Mouse (Mus musculus): ENCODE measurements around the gene Gm26657. TPM values are rescaled to one million over a fixed set of nuclear protein-coding genes. Genes with fewer than 3 reads are reported as not detected.

Gene Gm26657
- total and polyA plus RNA-seq, 2 experiments from 2014 or later, result not detected

DNA sequence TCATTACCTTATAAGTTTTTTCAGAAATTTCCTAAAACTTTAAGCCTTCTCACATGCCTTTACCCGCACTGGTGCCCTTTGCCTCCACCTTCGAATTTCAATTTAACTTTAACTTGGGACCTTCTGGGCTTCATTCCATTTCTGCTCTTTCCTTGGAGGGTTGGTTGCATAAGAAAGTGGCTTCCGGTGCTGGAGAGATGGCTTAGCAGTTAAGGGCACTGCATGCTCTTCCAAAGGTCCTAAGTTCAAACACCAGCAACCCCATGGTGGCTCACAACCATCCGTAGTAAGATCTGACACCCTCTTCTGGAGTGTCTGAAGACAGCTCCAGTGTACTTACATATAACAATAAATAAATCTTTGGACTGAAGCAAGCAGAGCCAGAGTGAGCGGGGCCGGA, 16.6 kb upstream of the Gm26657 start:
- H3K4me3 ChIP-seq (ENCODE audit: low read depth, low read length), result no peak overlapping the region
- no peak for TF ChIP-seq CTCF (IDR thresholded peaks at IDR 0.05)
- no peaks in the 10 kb centered on the region for H3K4me1 ChIP-seq (ENCODE audit: insufficient read depth, low read length)
- no peak overlapping the region for H3K27ac ChIP-seq (ENCODE audit: low read depth, low read length)
- WGBS, result 90% methylated on average over 6 of the region's 6 CpGs
- no peaks in the 10 kb centered on the region for H3K36me3 ChIP-seq (ENCODE audit: insufficient read depth, low read length)
- no peak overlapping the region for H3K9ac ChIP-seq (replicated peaks; ENCODE audit: low read length, poor library complexity, severe bottlenecking)
- ATAC-seq (ENCODE audit: low FRiP score) (no peak), DNase-seq (ENCODE audit: low spot score) (no peak)
- H3K9me3 ChIP-seq (ENCODE audit: low read length), result peaks cover 5% of the 10 kb centered on the region; the same call in 1 of the 2 replicates
- no peaks in the 10 kb centered on the region for H3K27me3 ChIP-seq (ENCODE audit: insufficient read depth, low read length)
- no peak overlapping the region for H3K4me2 ChIP-seq (ENCODE audit: low read depth, low read length, poor library complexity, severe bottlenecking)

DNA sequence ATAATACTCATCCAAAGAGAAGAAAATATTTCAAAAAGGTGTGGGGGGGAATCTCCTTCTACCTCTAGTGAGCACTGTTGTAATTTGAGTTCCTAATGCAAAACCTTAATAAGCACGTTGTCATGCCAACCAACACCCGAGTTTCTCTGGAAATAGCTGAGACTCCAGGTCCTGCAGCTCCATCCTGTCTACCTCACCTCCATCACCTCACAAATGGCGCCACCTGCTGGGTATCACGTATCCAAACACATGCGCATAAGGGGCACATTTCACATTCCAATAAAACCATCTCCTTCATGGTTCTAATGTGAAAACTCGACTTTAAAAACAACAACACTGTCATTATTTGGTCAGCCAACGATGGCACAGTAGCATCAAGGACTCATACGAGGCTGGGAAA, 14.0 kb upstream of the Gm26657 start:
- H3K27me3 ChIP-seq (ENCODE audit: insufficient read depth, low read length), result no peaks in the 10 kb centered on the region
- DNase-seq (ENCODE audit: low spot score) (peak; percentile 21), ATAC-seq (ENCODE audit: low FRiP score) (0 out of 2 replicates have a peak, but pooled peaks have one; percentile 58)
- H3K36me3 ChIP-seq (ENCODE audit: insufficient read depth, low read length), result no peaks in the 10 kb centered on the region
- TF ChIP-seq CTCF (IDR thresholded peaks at IDR 0.05), result peak; percentile 63
- no peaks in the 10 kb centered on the region for H3K4me1 ChIP-seq (ENCODE audit: insufficient read depth, low read length)
- 58% methylated on average over 8 of the region's 8 CpGs for WGBS
- H3K27ac ChIP-seq (ENCODE audit: low read depth, low read length), result no peak overlapping the region
- no peak overlapping the region for H3K4me3 ChIP-seq (ENCODE audit: low read depth, low read length)
- no peak overlapping the region for H3K9ac ChIP-seq (replicated peaks; ENCODE audit: low read length, poor library complexity, severe bottlenecking)
- peaks cover 5% of the 10 kb centered on the region; the same call in 1 of the 2 replicates for H3K9me3 ChIP-seq (ENCODE audit: low read length)
- no peak overlapping the region for H3K4me2 ChIP-seq (ENCODE audit: low read depth, low read length, poor library complexity, severe bottlenecking)

DNA sequence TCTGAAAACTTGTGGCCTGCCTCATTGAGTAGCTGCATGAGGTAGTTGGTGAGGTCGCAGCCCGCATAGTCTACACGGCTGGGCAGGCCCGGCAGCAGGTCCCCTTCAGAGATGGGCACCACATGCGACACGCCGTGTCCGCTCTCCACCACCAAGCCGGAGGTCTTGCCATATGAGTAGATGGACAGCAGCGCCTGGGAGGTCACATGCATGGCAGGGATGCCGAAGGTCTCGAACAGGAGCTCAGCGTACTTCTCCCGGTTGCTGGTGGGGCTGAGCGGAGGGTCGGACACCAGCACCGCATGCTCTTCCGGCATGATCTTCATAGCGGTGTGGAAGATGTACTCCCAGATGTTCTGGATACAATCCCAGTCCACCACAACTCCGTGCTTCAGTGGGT, 741 bp downstream of the Gm26657 start:
- Histone ChIP-seq H3K36me3 (ENCODE audit: insufficient read depth, low read length) (peaks cover 9% of the 10 kb centered on the region; the same call in 1 of the 2 replicates), H3K4me1 (ENCODE audit: insufficient read depth, low read length) (no peaks in the 10 kb centered on the region), H3K4me3 (ENCODE audit: low read depth, low read length) (no peak overlapping the region), H3K9me3 (ENCODE audit: low read length) (no peaks in the 10 kb centered on the region), H3K4me2 (ENCODE audit: low read depth, low read length, poor library complexity, severe bottlenecking) (no peak overlapping the region), H3K9ac (replicated peaks; ENCODE audit: low read length, poor library complexity, severe bottlenecking) (no peak overlapping the region), H3K27me3 (ENCODE audit: insufficient read depth, low read length) (no peaks in the 10 kb centered on the region), H3K27ac (ENCODE audit: low read depth, low read length) (no peak overlapping the region)
- ATAC-seq (ENCODE audit: low FRiP score), result no peak
- TF ChIP-seq CTCF (IDR thresholded peaks at IDR 0.05), result no peak
- WGBS, result 96% methylated on average over 20 of the region's 20 CpGs
- DNase-seq (ENCODE audit: low spot score), result no peak

DNA sequence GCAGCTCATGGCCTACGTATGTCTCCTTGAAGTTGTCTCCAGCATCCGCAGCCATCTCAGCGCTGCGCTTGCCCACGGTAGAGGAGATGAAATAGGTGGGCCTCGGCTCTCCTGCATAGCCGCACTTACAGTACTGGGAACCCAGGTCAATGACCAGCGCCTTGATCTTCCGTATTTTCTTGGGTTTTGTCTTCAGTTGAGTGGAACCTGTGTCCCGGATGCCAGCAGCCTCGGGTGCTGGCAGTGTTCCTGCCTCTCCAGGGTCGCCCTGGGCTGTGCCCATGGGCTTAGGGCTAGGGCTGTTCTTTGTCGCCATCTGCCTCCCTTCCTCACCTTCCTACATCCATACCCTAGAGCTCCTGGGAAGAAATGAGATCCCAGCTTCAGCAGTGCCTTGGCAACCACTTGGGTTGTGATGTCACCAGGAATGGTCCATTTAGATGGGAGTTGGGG, 1.2 kb downstream of the Gm26657 start, which contains the start of gene Actl7b:
TSS of gene Actl7b (minus strand) at position 403 of the 453 bp plus-strand sequence.
- DNase-seq (ENCODE audit: low spot score), result no peak
- H3K27me3 ChIP-seq (ENCODE audit: insufficient read depth, low read length), result no peaks in the 10 kb centered on the region
- no peak for TF ChIP-seq CTCF (IDR thresholded peaks at IDR 0.05)
- no peak for ATAC-seq (ENCODE audit: low FRiP score)
- H3K4me2 ChIP-seq (ENCODE audit: low read depth, low read length, poor library complexity, severe bottlenecking), result no peak within 1 kb of the TSS
- H3K4me1 ChIP-seq (ENCODE audit: insufficient read depth, low read length), result no peaks in the 10 kb centered on the region
- H3K36me3 ChIP-seq (ENCODE audit: insufficient read depth, low read length), result peaks cover 12% of the 10 kb centered on the region; the same call in 1 of the 2 replicates
- no peaks in the 10 kb centered on the region for H3K9me3 ChIP-seq (ENCODE audit: low read length)
- 97% methylated on average over 13 of the region's 13 CpGs for WGBS
- no peak within 1 kb of the TSS for H3K4me3 ChIP-seq (ENCODE audit: low read depth, low read length)
- H3K9ac ChIP-seq (replicated peaks; ENCODE audit: low read length, poor library complexity, severe bottlenecking), result no peak within 1 kb of the TSS
- no peak within 1 kb of the TSS for H3K27ac ChIP-seq (ENCODE audit: low read depth, low read length)

DNA sequence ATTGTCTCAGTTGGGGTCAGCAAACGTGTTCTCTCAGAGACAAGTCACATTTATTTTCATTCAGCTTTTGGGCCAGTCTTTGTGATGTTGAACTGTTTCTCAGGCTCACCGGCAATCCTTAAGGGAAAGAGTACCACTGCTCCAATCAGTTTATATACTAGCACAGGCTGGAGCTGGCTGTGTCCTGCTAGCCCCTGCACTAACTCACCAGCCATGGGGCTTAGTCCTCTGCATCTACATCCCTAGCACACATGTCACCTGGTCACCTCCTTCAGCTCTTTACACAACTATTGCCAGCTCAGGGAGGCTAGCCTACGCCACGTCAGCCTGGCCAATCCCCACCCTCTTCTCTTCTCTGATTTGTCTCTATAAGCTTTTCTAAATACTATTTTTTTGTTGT, 2.8 kb downstream of the Gm26657 start:
- Histone ChIP-seq H3K36me3 (ENCODE audit: insufficient read depth, low read length) (peaks cover 12% of the 10 kb centered on the region; the same call in 1 of the 2 replicates), H3K4me3 (ENCODE audit: low read depth, low read length) (no peak overlapping the region), H3K9ac (replicated peaks; ENCODE audit: low read length, poor library complexity, severe bottlenecking) (no peak overlapping the region), H3K4me2 (ENCODE audit: low read depth, low read length, poor library complexity, severe bottlenecking) (no peak overlapping the region), H3K27ac (ENCODE audit: low read depth, low read length) (no peak overlapping the region), H3K27me3 (ENCODE audit: insufficient read depth, low read length) (no peaks in the 10 kb centered on the region), H3K9me3 (ENCODE audit: low read length) (no peaks in the 10 kb centered on the region), H3K4me1 (ENCODE audit: insufficient read depth, low read length) (no peaks in the 10 kb centered on the region)
- DNase-seq (ENCODE audit: low spot score), result no peak
- TF ChIP-seq CTCF (IDR thresholded peaks at IDR 0.05), result no peak
- 94% methylated on average over 4 of the region's 4 CpGs for WGBS
- no peak for ATAC-seq (ENCODE audit: low FRiP score)

DNA sequence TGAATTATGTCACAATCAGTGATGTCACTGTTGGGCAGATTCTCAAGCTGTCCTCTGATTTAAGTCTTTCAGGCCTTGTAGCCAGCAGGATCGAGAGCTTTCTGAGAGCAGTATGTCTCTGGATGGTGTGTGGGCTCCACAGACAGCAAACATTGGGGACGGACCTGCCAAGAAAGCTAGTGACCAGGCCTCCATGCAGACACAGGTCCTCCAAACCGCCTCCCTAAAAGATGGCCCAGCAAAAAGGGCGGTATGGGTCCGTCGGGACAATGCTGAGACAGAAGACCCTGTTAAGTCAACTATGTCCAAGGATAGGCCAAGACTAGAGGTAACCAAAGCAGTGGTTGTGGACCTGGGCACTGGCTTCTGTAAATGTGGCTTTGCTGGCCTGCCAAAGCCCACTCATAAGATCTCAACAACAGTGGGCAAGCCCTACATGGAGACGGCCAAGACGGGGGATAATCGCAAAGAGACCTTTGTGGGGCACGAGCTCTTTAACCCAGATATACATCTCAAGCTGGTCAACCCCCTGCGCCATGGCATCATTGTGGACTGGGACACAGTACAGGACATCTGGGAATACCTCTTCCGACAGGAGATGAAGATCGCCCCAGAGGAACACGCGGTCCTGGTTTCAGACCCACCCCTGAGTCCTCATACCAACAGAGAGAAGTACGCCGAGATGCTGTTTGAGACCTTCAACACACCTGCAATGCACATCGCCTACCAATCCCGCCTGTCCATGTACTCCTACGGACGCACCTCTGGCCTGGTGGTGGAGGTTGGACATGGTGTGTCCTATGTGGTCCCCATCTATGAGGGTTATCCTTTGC, 3.7 kb downstream of the Gm26657 start, which contains the start of gene Actl7a:
TSS of gene Actl7a (plus strand) at position 51 of the 833 bp plus-strand sequence.
- H3K4me2 ChIP-seq (ENCODE audit: low read depth, low read length, poor library complexity, severe bottlenecking), result no peak within 1 kb of the TSS
- no peak within 1 kb of the TSS for H3K4me3 ChIP-seq (ENCODE audit: low read depth, low read length)
- peaks cover 12% of the 10 kb centered on the region; the same call in 1 of the 2 replicates for H3K36me3 ChIP-seq (ENCODE audit: insufficient read depth, low read length)
- no peak within 1 kb of the TSS for H3K9ac ChIP-seq (replicated peaks; ENCODE audit: low read length, poor library complexity, severe bottlenecking)
- H3K27ac ChIP-seq (ENCODE audit: low read depth, low read length), result no peak within 1 kb of the TSS
- no peak for ATAC-seq (ENCODE audit: low FRiP score)
- 96% methylated on average over 21 of the region's 21 CpGs for WGBS
- H3K4me1 ChIP-seq (ENCODE audit: insufficient read depth, low read length), result no peaks in the 10 kb centered on the region
- no peaks in the 10 kb centered on the region for H3K27me3 ChIP-seq (ENCODE audit: insufficient read depth, low read length)
- no peaks in the 10 kb centered on the region for H3K9me3 ChIP-seq (ENCODE audit: low read length)
- no peak for DNase-seq (ENCODE audit: low spot score)
- TF ChIP-seq CTCF (IDR thresholded peaks at IDR 0.05), result no peak
